Comparison of ENCODE assay signal across 9 mouse cellular contexts in genomic region chr14:26969164-26969563, GRCm38 (mm10). TPM values are rescaled to one million over a fixed set of nuclear protein-coding genes. Genes with fewer than 3 reads are reported as not detected.
A peak's percentile ranks its signal among the peaks of the same experiment; 100 is the strongest.
DNase-seq lines count a peak whose midpoint lies in the region; ATAC-seq and TF ChIP-seq lines count a peak whose summit lies in the region.
"Had no signal": no experiment of that assay in that cellular context is flagged by ENCODE, and none has a peak within 500 bp of the region (broad histone marks: within the 10 kb centered on the region; RNA-seq: fewer than 3 reads in every experiment).

No protein-coding gene starts in this region.

- peaks cover 3% of the 10 kb centered on the region for H3K36me3 ChIP-seq in heart, adult 2 months (ENCODE audit: control insufficient read depth, insufficient read depth, low read length)
- H3K36me3 ChIP-seq in CH12.LX (replicated peaks in 1 of 2; ENCODE audit: control insufficient read depth in 1 of 2, insufficient read depth in 1 of 2, low read length in 1 of 2), result peaks cover 0 to 2% of the 10 kb centered on the region in 2 experiments
- no peaks in the 10 kb centered on the region for H3K36me3 ChIP-seq in hindbrain, embryonic 11.5 days (ENCODE audit: control insufficient read depth, insufficient read depth, low read length)
- H3K36me3 ChIP-seq in liver, postnatal 0 days (replicated peaks; ENCODE audit: insufficient read depth, low read length), result no peaks in the 10 kb centered on the region

- H3K4me2 ChIP-seq in CH12.LX (ENCODE audit: insufficient read depth, low read depth, poor library complexity, severe bottlenecking), result peak overlapping the region; percentile 79
- peak overlapping the region; percentile 63 for H3K4me2 ChIP-seq in hindbrain, embryonic 11.5 days (replicated peaks; ENCODE audit: low read depth, low read length)
- H3K4me2 ChIP-seq in liver, postnatal 0 days (ENCODE audit: low read depth, low read length), result peak overlapping the region; percentile 93

- in situ Hi-C loops in CH12.LX (cut with MboI; ENCODE audit: low pct_ligation_motif_present, low pct_unique_long_range_greater_than_20kb, low sequenced_read_pairs), result no loop called here

- no peak for ATAC-seq in hindbrain, embryonic 11.5 days (ENCODE audit: low FRiP score)
- no peak for ATAC-seq in liver, postnatal 0 days
- ATAC-seq in monocyte, adult 5-6 weeks (replicated peaks; ENCODE audit: insufficient number of reproducible peaks, low FRiP score, low TSS enrichment, poor library complexity, severe bottlenecking), result no peak

- TF ChIP-seq RAD21 in CH12.LX (IDR thresholded peaks at IDR 0.05; ENCODE audit: low read depth, low read length), result no peak

- no peak for TF ChIP-seq POLR2A in heart, adult 2 months (IDR thresholded peaks at IDR 0.05; ENCODE audit: insufficient read depth, low read depth, low read length)
- TF ChIP-seq POLR2A in CH12.LX (IDR thresholded peaks at IDR 0.05; ENCODE audit: low read depth, low read length), result no peak

- 70% methylated on average over 3 of the region's 3 CpGs for WGBS in heart, adult 2 months
- 91% methylated on average over 3 of the region's 3 CpGs for WGBS in hindbrain, embryonic 11.5 days
- whole genome bisulfite sequencing in liver, postnatal 0 days (ENCODE audit: insufficient replicate concordance), result 51% methylated on average over 3 of the region's 3 CpGs

- dilution Hi-C loops in CH12.LX (cut with MboI; ENCODE audit: extremely low pct_ligation_motif_present, extremely low pct_unique_long_range_greater_than_20kb, low sequenced_read_pairs), result no loop called here

- no peak for TF ChIP-seq EP300 in heart, adult 2 months (IDR thresholded peaks at IDR 0.05; ENCODE audit: insufficient read depth, low read depth, low read length)
- no peak for TF ChIP-seq EP300 in CH12.LX (IDR thresholded peaks at IDR 0.05; ENCODE audit: low read length)
- no peak for TF ChIP-seq EP300 in liver, postnatal 0 days (IDR thresholded peaks at IDR 0.05; ENCODE audit: low read depth)

- intact Hi-C loops in heart, adult 2 months (cut with DNase I), result no loop called here
- intact Hi-C loops in heart, postnatal 25 days (cut with DNase I), result loop anchor here (10.0 kb wide), 1 partner anchor 304 kb away; the partner anchor contains the start of gene Pde12

- TF ChIP-seq CTCF in heart, adult 2 months (IDR thresholded peaks at IDR 0.05), result no peak
- TF ChIP-seq CTCF in CH12.LX (conservative IDR thresholded peaks at IDR 0.05 in 1 of 2, IDR thresholded peaks at IDR 0.05 in 1 of 2; ENCODE audit: low read depth in 2 of 2, low read length in 2 of 2), result no peak
- no peak for TF ChIP-seq CTCF in liver, postnatal 0 days (IDR thresholded peaks at IDR 0.05; ENCODE audit: low read depth)

- H3K9me3 ChIP-seq in CH12.LX (replicated peaks; ENCODE audit: low read length), result peaks cover 2% of the 10 kb centered on the region
- H3K9me3 ChIP-seq in hindbrain, embryonic 11.5 days (ENCODE audit: control insufficient read depth, low read length), result no peaks in the 10 kb centered on the region
- H3K9me3 ChIP-seq in liver, postnatal 0 days (ENCODE audit: low read length), result no peaks in the 10 kb centered on the region

- H3K79me2 ChIP-seq in heart, adult 2 months (replicated peaks; ENCODE audit: control insufficient read depth, insufficient read depth, low read length), result peaks cover 11% of the 10 kb centered on the region
- H3K79me2 ChIP-seq in CH12.LX (replicated peaks; ENCODE audit: control insufficient read depth, extremely low read depth, insufficient read depth, poor library complexity, severe bottlenecking), result peaks cover 15% of the 10 kb centered on the region

- H3K4me1 ChIP-seq in heart, adult 2 months (ENCODE audit: control insufficient read depth, insufficient read depth, low read length), result peaks cover 1% of the 10 kb centered on the region; the same call in 1 of the 2 replicates
- peaks cover 6 to 20% of the 10 kb centered on the region in 2 experiments; a peak in 2 of 4 replicates for H3K4me1 ChIP-seq in CH12.LX (ENCODE audit: control insufficient read depth in 1 of 2, insufficient read depth in 2 of 2)
- no peaks in the 10 kb centered on the region for H3K4me1 ChIP-seq in hindbrain, embryonic 11.5 days (replicated peaks; ENCODE audit: control insufficient read depth, insufficient read depth, low read length)
- H3K4me1 ChIP-seq in liver, postnatal 0 days (ENCODE audit: insufficient read depth), result peaks cover 18% of the 10 kb centered on the region

- no peak overlapping the region; the same call in none of the 2 replicates for H3K27ac ChIP-seq in heart, adult 2 months
- H3K27ac ChIP-seq in CH12.LX (ENCODE audit: insufficient read depth, low read depth), result no peak overlapping the region
- no peak overlapping the region for H3K27ac ChIP-seq in hindbrain, embryonic 11.5 days (ENCODE audit: low read depth, low read length)
- no peak overlapping the region for H3K27ac ChIP-seq in liver, postnatal 0 days (ENCODE audit: low read depth)

- no peaks in the 10 kb centered on the region for H3K27me3 ChIP-seq in heart, adult 2 months (ENCODE audit: control insufficient read depth, insufficient read depth, low read length)
- peaks cover 4% of the 10 kb centered on the region for H3K27me3 ChIP-seq in CH12.LX (replicated peaks)
- no peaks in the 10 kb centered on the region for H3K27me3 ChIP-seq in hindbrain, embryonic 11.5 days (ENCODE audit: control insufficient read depth, insufficient read depth, low read length)
- H3K27me3 ChIP-seq in liver, postnatal 0 days (ENCODE audit: insufficient read depth, low read length), result no peaks in the 10 kb centered on the region

- H3K4me3 ChIP-seq in heart, adult 2 months, result peak overlapping the region; percentile 57
- H3K4me3 ChIP-seq in CH12.LX (replicated peaks in 1 of 3; ENCODE audit: low read depth in 2 of 3, low read length in 2 of 3, poor library complexity in 1 of 3), result peak overlapping the region in 2 of 3 experiments; percentile 87 to 90
- H3K4me3 ChIP-seq in hindbrain, embryonic 11.5 days (ENCODE audit: low read depth, low read length), result peak overlapping the region; percentile 94; the same call in 1 of the 2 replicates
- peak overlapping the region; percentile 96 for H3K4me3 ChIP-seq in liver, postnatal 0 days (ENCODE audit: low read depth, low read length)

- H3K9ac ChIP-seq in heart, adult 2 months (ENCODE audit: low read depth, low read length), result no peak overlapping the region
- peak overlapping the region; percentile 82; the same call in 1 of the 2 replicates for H3K9ac ChIP-seq in CH12.LX (ENCODE audit: insufficient read depth, low read depth)
- H3K9ac ChIP-seq in hindbrain, embryonic 11.5 days (ENCODE audit: low read depth, low read length), result peak overlapping the region; percentile 87; the same call in 1 of the 2 replicates
- peak overlapping the region; percentile 94 for H3K9ac ChIP-seq in liver, postnatal 0 days (replicated peaks)

- no peak for DNase-seq in heart, adult 2 months
- DNase-seq in heart, postnatal 25 days (ENCODE audit: low spot score), result no peak
- DNase-seq in CH12.LX (ENCODE audit: extremely low read depth), result no peak
- DNase-seq in hindbrain, embryonic 11.5 days (ENCODE audit: low spot score), result no peak
- DNase-seq in liver, postnatal 0 days, result no peak
- DNase-seq in gastrocnemius, postnatal 4 days (ENCODE audit: low spot score in 2 of 2), result no peak
- no peak for DNase-seq in thymus, postnatal 25 days

TF ChIP-seq in CH12.LX, 34 proteins besides CTCF, POLR2A, EP300 and RAD21:
- TF ChIP-seq SIN3A (IDR thresholded peaks at IDR 0.05; ENCODE audit: low read length) (no peak), UBTF (IDR thresholded peaks at IDR 0.05; ENCODE audit: low read depth, low read length) (no peak), MAZ (IDR thresholded peaks at IDR 0.05; ENCODE audit: low read depth, low read length) (no peak), MXI1 (IDR thresholded peaks at IDR 0.05; ENCODE audit: low read depth, low read length) (no peak), NRF1 (IDR thresholded peaks at IDR 0.05; ENCODE audit: low read depth, low read length) (no peak), USF2 (conservative IDR thresholded peaks at IDR 0.05; ENCODE audit: low read depth, low read length) (no peak), MYC (IDR thresholded peaks at IDR 0.05; ENCODE audit: low read depth, low read length) (no peak), SMC3 (IDR thresholded peaks at IDR 0.05; ENCODE audit: low read depth, low read length) (no peak)

RNA-seq across cellular contexts. Expression of gene Appl1, which starts 1.9 kb away (rescaled TPM):
- total RNA-seq in heart, adult 2 months (2021), result 10 to 100 TPM; 18.9 to 19.5 TPM
- polyA plus RNA-seq in heart, adult 2 months (2012; rRNA removed), result 3.6 and 11.2 TPM in 2 replicates
- 10 to 100 TPM; 18.4 to 19.4 TPM for total RNA-seq in heart, postnatal 25 days (2021)
- total RNA-seq in CH12.LX (2012; rRNA removed) (8.0 and 9.0 TPM in 2 replicates), CH12.LX (2014; rRNA removed) (11.0 and 12.6 TPM in 2 replicates)
- polyA plus RNA-seq in CH12.LX (2012; ENCODE audit: insufficient read length, low read depth), result 11.9 and 14.7 TPM in 2 replicates
- polyA plus RNA-seq in hindbrain, embryonic 11.5 days (2014; fragmentation: Nextera tagmentation; extraction: Ambion mirVana), result 47.7 and 62.6 TPM in 2 replicates
- polyA plus RNA-seq in liver, postnatal 0 days (2015; fragmentation: Nextera tagmentation; extraction: Ambion mirVana), result 8.9 and 9.6 TPM in 2 replicates
- total RNA-seq in gastrocnemius, postnatal 4 days (2021), result 10 to 100 TPM; 30.7 to 31.7 TPM
- total RNA-seq in monocyte, adult 5-6 weeks (2017), result 28.4 to 48.0 TPM (median 47.6 TPM) in 3 replicates

RNA-seq across cellular contexts. Expression of gene Hesx1, which starts 25.1 kb away (rescaled TPM):
- total RNA-seq in heart, adult 2 months (2021), result not detected
- polyA plus RNA-seq in heart, adult 2 months (2012; rRNA removed), result not detected in 2 replicates
- total RNA-seq in heart, postnatal 25 days (2021), result not detected
- 1.9 and 2.2 TPM in 2 replicates for total RNA-seq in CH12.LX (2012; rRNA removed)
- 3.6 and 3.9 TPM in 2 replicates for total RNA-seq in CH12.LX (2014; rRNA removed)
- 3.4 and 4.3 TPM in 2 replicates for polyA plus RNA-seq in CH12.LX (2012; ENCODE audit: insufficient read length, low read depth)
- 0.23 TPM in 1 of 2 replicates, not detected in the other for polyA plus RNA-seq in hindbrain, embryonic 11.5 days (2014; fragmentation: Nextera tagmentation; extraction: Ambion mirVana)
- 1.5 and 2.3 TPM in 2 replicates for polyA plus RNA-seq in liver, postnatal 0 days (2015; fragmentation: Nextera tagmentation; extraction: Ambion mirVana)
- total RNA-seq in gastrocnemius, postnatal 4 days (2021), result under 1 TPM in 1 of 2 experiments, not detected in 1; 0.47 TPM
- not detected in 3 replicates for total RNA-seq in monocyte, adult 5-6 weeks (2017)
- polyA plus RNA-seq: C2C12 had no signal
